ENCODE assay signal across 27 mouse cellular contexts in the genomic region with DNA sequence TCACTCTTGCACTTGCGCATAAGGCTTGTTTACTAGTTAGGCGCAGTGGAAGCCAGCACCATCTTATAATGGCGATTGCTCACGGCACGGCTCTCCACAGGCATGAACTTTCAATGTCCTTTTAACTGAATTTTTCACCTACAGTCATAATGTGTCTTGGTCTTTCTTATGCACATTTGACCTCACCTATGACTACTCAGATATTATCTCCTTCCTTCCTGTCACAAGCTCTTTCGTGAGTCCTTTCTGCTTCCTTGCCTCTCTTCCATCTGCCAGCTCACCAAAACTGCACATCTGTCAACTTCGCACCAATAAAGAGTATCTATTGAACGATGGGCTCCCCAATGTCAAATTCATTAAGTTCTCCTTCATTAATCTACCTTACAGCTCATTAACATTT. TPM values are rescaled to one million over a fixed set of nuclear protein-coding genes. Genes with fewer than 3 reads are reported as not detected.
"Had no signal": no experiment of that assay in that cellular context is flagged by ENCODE, and none has a peak within 500 bp of the region (broad histone marks: within the 10 kb centered on the region; RNA-seq: fewer than 3 reads in every experiment).

No protein-coding gene starts in this region.

- DNase-seq: gastrocnemius, postnatal 14 days; gastrocnemius, postnatal 36 days; heart, adult 11 months; heart, adult 2 months; heart, postnatal 14 days; heart, postnatal 4 days; kidney, adult 18-20 months; kidney, adult 8-10 months; kidney, postnatal 10 days; kidney, postnatal 25 days; kidney, postnatal 4 days; liver; liver, embryonic 13.5 days had no signal

- ATAC-seq: hindbrain, embryonic 16.5 days; intestine, embryonic 15.5 days; intestine, postnatal 0 days had no signal

RNA-seq across cellular contexts. Expression of gene Klrg1, which starts 20.1 kb away (rescaled TPM):
- total RNA-seq: gastrocnemius, adult 18-20 months; gastrocnemius, postnatal 14 days; gastrocnemius, postnatal 36 days; heart, adult 2 months; heart, postnatal 14 days; heart, postnatal 4 days; left cerebral cortex, adult 2 months had no signal
- polyA plus RNA-seq: heart, embryonic 11.5 days; heart, embryonic 13.5 days; heart, embryonic 15.5 days; heart, postnatal 0 days; intestine, embryonic 15.5 days; kidney, embryonic 14.5 days; kidney, embryonic 16.5 days; limb, embryonic 10.5 days; limb, embryonic 12.5 days; liver, embryonic 11.5 days; liver, embryonic 13.5 days had no signal
